Mouse (Mus musculus) thymus, adult 2 months (tissue): ENCODE results near the gene Rsbn1l.

Source experiments
- CTCF ChIP-seq: fragments of 200-500 bp; IDR thresholded peaks from 2 replicates; pipeline ENCODE4 v1.5.1; 2012; ENCODE audit warnings: mild to moderate bottlenecking, control low read depth, low read length, moderate library complexity, borderline replicate concordance; ENCODE audit not compliant: control insufficient read depth, poor library complexity, insufficient read depth; ENCODE audit errors: extremely low read depth
- POLR2A ChIP-seq: fragments of 200-500 bp; IDR thresholded peaks from 2 replicates; pipeline ENCODE4 v1.6.1; 2012; ENCODE audit warnings: mild to moderate bottlenecking, low read length, control low read depth, moderate library complexity; ENCODE audit not compliant: control insufficient read depth, poor library complexity, insufficient read depth; ENCODE audit errors: extremely low read depth

- TF ChIP-seq CTCF (no peak), POLR2A (no peak)
Measured at GRCm38 (mm10) chr5:20983505-20983904, 27.3 kb upstream of the Rsbn1l start.
